ENCODE assay signal across 15 mouse cellular contexts in genomic region chr16:92425875-92426274, GRCm38 (mm10). TPM values are rescaled to one million over a fixed set of nuclear protein-coding genes. Genes with fewer than 3 reads are reported as not detected.
DNase-seq lines count a peak whose midpoint lies in the region; ATAC-seq and TF ChIP-seq lines count a peak whose summit lies in the region.
"Had no signal": no experiment of that assay in that cellular context is flagged by ENCODE, and none has a peak within 500 bp of the region (broad histone marks: within the 10 kb centered on the region; RNA-seq: fewer than 3 reads in every experiment).

No protein-coding gene starts in this region.

- ATAC-seq in hindbrain, postnatal 0 days: peak; percentile 25; the same call in 1 of the 2 replicates

- no peaks in the 10 kb centered on the region for H3K79me2 ChIP-seq in C2C12 (ENCODE audit: control insufficient read depth, insufficient read depth)

- no peak overlapping the region for H3K27ac ChIP-seq in hindbrain, postnatal 0 days
- no peak overlapping the region for H3K27ac ChIP-seq in hindbrain, embryonic 10.5 days
- H3K27ac ChIP-seq: hindbrain, embryonic 15.5 days; liver, embryonic 13.5 days; stomach, embryonic 15.5 days had no signal

- H3K9ac ChIP-seq in hindbrain, postnatal 0 days (replicated peaks; ENCODE audit: low read length): no peak overlapping the region
- H3K9ac ChIP-seq: hindbrain, embryonic 15.5 days; liver, embryonic 13.5 days; stomach, embryonic 15.5 days had no signal

- no peaks in the 10 kb centered on the region for H3K9me3 ChIP-seq in hindbrain, postnatal 0 days (ENCODE audit: low read length)
- no peaks in the 10 kb centered on the region for H3K9me3 ChIP-seq in hindbrain, embryonic 10.5 days
- H3K9me3 ChIP-seq: hindbrain, embryonic 15.5 days; liver, embryonic 13.5 days; stomach, embryonic 15.5 days had no signal

- TF ChIP-seq CTCF in hindbrain, postnatal 0 days (IDR thresholded peaks at IDR 0.05; ENCODE audit: low read depth): no peak
- TF ChIP-seq CTCF in C2C12 (IDR thresholded peaks at IDR 0.05; ENCODE audit: control insufficient read depth, insufficient read depth, insufficient read length): no peak

- no peaks in the 10 kb centered on the region for H3K27me3 ChIP-seq in hindbrain, postnatal 0 days (ENCODE audit: insufficient read depth, low read length)
- H3K27me3 ChIP-seq in hindbrain, embryonic 10.5 days (ENCODE audit: insufficient read depth, poor library complexity, severe bottlenecking): no peaks in the 10 kb centered on the region
- H3K27me3 ChIP-seq in C2C12 (ENCODE audit: control insufficient read depth, insufficient read depth, insufficient read length): no peaks in the 10 kb centered on the region
- H3K27me3 ChIP-seq: hindbrain, embryonic 15.5 days; liver, embryonic 13.5 days; stomach, embryonic 15.5 days had no signal

- H3ac ChIP-seq in C2C12 (ENCODE audit: control insufficient read depth, insufficient read length, low read depth): no peak overlapping the region

- H3K4me2 ChIP-seq in hindbrain, postnatal 0 days (ENCODE audit: low read depth, low read length): no peak overlapping the region
- H3K4me2 ChIP-seq: hindbrain, embryonic 15.5 days; liver, embryonic 13.5 days; stomach, embryonic 15.5 days had no signal

- no peaks in the 10 kb centered on the region for H3K36me3 ChIP-seq in hindbrain, postnatal 0 days (ENCODE audit: insufficient read depth, low read length)
- H3K36me3 ChIP-seq in hindbrain, embryonic 10.5 days: peaks cover 2% of the 10 kb centered on the region; the same call in 1 of the 2 replicates
- H3K36me3 ChIP-seq in C2C12 (ENCODE audit: control insufficient read depth, insufficient read depth): no peaks in the 10 kb centered on the region
- H3K36me3 ChIP-seq: hindbrain, embryonic 15.5 days; liver, embryonic 13.5 days; stomach, embryonic 15.5 days had no signal

- intact Hi-C loops in left cerebral cortex, postnatal 4 days (cut with DNase I): no loop called here

- 53% methylated on average over 11 of the region's 11 CpGs for WGBS in hindbrain, postnatal 0 days
- WGBS in hindbrain, embryonic 10.5 days: 76% methylated on average over 11 of the region's 11 CpGs

- H3K4me1 ChIP-seq in hindbrain, postnatal 0 days (ENCODE audit: insufficient read depth, low read length): no peaks in the 10 kb centered on the region; the same call in 1 of the 2 replicates
- peaks cover 53% of the 10 kb centered on the region for H3K4me1 ChIP-seq in hindbrain, embryonic 10.5 days (replicated peaks)

- DNase-seq in hindbrain, postnatal 0 days (ENCODE audit: low spot score): no peak
- DNase-seq in hindbrain, embryonic 10.5 days (ENCODE audit: low spot score): no peak
- DNase-seq in 416B (ENCODE audit: low read depth): peak; percentile 35
- peak; percentile 14 for DNase-seq in induced T-regulatory cell, adult 2 months (ENCODE audit: low read depth)
- DNase-seq in left cerebral cortex, postnatal 4 days: no peak
- no peak for DNase-seq in kidney, adult 18-20 months
- DNase-seq: cerebellum, adult 18-20 months; gastrocnemius, postnatal 10 days; kidney, postnatal 36 days; liver, embryonic 13.5 days; right cerebral cortex, postnatal 25 days had no signal

- H3K4me3 ChIP-seq in hindbrain, postnatal 0 days (ENCODE audit: low read length): no peak overlapping the region
- H3K4me3 ChIP-seq in hindbrain, embryonic 10.5 days: no peak overlapping the region
- H3K4me3 ChIP-seq in C2C12 (ENCODE audit: insufficient read depth, poor library complexity, severe bottlenecking): no peak overlapping the region
- H3K4me3 ChIP-seq: hindbrain, embryonic 15.5 days; liver, embryonic 13.5 days; stomach, embryonic 15.5 days had no signal

- H3K79me3 ChIP-seq in C2C12 (ENCODE audit: low read depth): no peaks in the 10 kb centered on the region

TF ChIP-seq in C2C12, 6 proteins besides CTCF, POLR2A, EP300 and RAD21:
- no peak for TF ChIP-seq FOSL1 (IDR thresholded peaks at IDR 0.05; ENCODE audit: insufficient read depth, low read length, poor library complexity, severe bottlenecking)
- TF ChIP-seq MAX (IDR thresholded peaks at IDR 0.05): no peak
- no peak for TF ChIP-seq MYOG (IDR thresholded peaks at IDR 0.05; ENCODE audit: control insufficient read depth, extremely low read depth, insufficient read length)
- peak; percentile 57 for TF ChIP-seq MYOD1 (IDR thresholded peaks at IDR 0.05; ENCODE audit: control insufficient read depth, insufficient read length, low read depth)
- TF ChIP-seq CEBPB (IDR thresholded peaks at IDR 0.05; ENCODE audit: low read depth): no peak
- TF ChIP-seq USF1 (IDR thresholded peaks at IDR 0.05; ENCODE audit: low read depth): no peak

RNA-seq across cellular contexts. Expression of gene Rcan1, which starts 44.8 kb away (rescaled TPM):
- total RNA-seq in hindbrain, postnatal 0 days (2014; rRNA removed): 78.9 and 87.1 TPM in 2 replicates
- polyA plus RNA-seq in hindbrain, postnatal 0 days (2015; fragmentation: Nextera tagmentation; extraction: Ambion mirVana): 63.0 and 67.4 TPM in 2 replicates
- polyA plus RNA-seq in hindbrain, embryonic 10.5 days (2016; fragmentation: Nextera tagmentation; extraction: Ambion mirVana): 39.3 and 39.6 TPM in 2 replicates
- polyA plus RNA-seq in C2C12 (2012; fragmentation: generic; extraction: Trizol): 17.4 TPM
- total RNA-seq in left cerebral cortex, postnatal 4 days (2021): 10 to 100 TPM; 48.3 to 50.1 TPM

RNA-seq across cellular contexts. Expression of gene Clic6, which starts 59.7 kb away (rescaled TPM):
- 4.5 and 6.2 TPM in 2 replicates for total RNA-seq in hindbrain, postnatal 0 days (2014; rRNA removed)
- polyA plus RNA-seq in hindbrain, postnatal 0 days (2015; fragmentation: Nextera tagmentation; extraction: Ambion mirVana): 7.7 and 8.9 TPM in 2 replicates
- polyA plus RNA-seq in hindbrain, embryonic 10.5 days (2016; fragmentation: Nextera tagmentation; extraction: Ambion mirVana): 5.4 and 9.3 TPM in 2 replicates
- 0.01 TPM for polyA plus RNA-seq in C2C12 (2012; fragmentation: generic; extraction: Trizol)
- 1 to 10 TPM in 1 of 2 experiments, under 1 TPM in 1; 0.44 to 1.1 TPM for total RNA-seq in left cerebral cortex, postnatal 4 days (2021)
- total RNA-seq: neutrophil, adult 5-6 weeks had no signal

Comparison
In these comparisons a context has a peak if more than half of its experiments do, and no peak if none do; other contexts are left out.
1. DNase-seq: peak in 416B (single experiment) and induced T-regulatory cell, adult 2 months (single experiment); none in hindbrain, postnatal 0 days (single experiment), hindbrain, embryonic 10.5 days (single experiment), left cerebral cortex, postnatal 4 days (single experiment) and kidney, adult 18-20 months (single experiment).